Mouse (Mus musculus): ENCODE measurements around the gene P2rx7. TPM values are rescaled to one million over a fixed set of nuclear protein-coding genes. Genes with fewer than 3 reads are reported as not detected.
"Not testable (repeated sequence)": the region's sequence is repeated elsewhere in the genome, so short reads cannot be mapped to it uniquely, and the experiment has no call there.

Gene P2rx7
- total and polyA plus RNA-seq, 2 experiments from 2014 or later, result 3.6 to 7.3 TPM

- DNase-seq (ENCODE audit: low spot score), result no peak
- TF ChIP-seq CTCF (IDR thresholded peaks at IDR 0.05), result no peak
- peaks cover 2% of the 10 kb centered on the region; the same call in 1 of the 2 replicates for H3K4me1 ChIP-seq (ENCODE audit: insufficient read depth, low read length)
- no peak overlapping the region for H3K27ac ChIP-seq (ENCODE audit: low read depth, low read length)
- no peak overlapping the region for H3K4me2 ChIP-seq (ENCODE audit: low read depth, low read length, poor library complexity, severe bottlenecking)
- no peaks in the 10 kb centered on the region for H3K36me3 ChIP-seq (ENCODE audit: insufficient read depth, low read length)
- H3K9me3 ChIP-seq (ENCODE audit: low read length), result no peaks in the 10 kb centered on the region
- no peaks in the 10 kb centered on the region for H3K27me3 ChIP-seq (ENCODE audit: insufficient read depth, low read length)
- H3K4me3 ChIP-seq (ENCODE audit: low read depth, low read length), result no peak overlapping the region
- 99% methylated on average over 4 of the region's 4 CpGs for WGBS
- no peak for ATAC-seq (ENCODE audit: low FRiP score)
- H3K9ac ChIP-seq (replicated peaks; ENCODE audit: low read length, poor library complexity, severe bottlenecking), result no peak overlapping the region
Observed at GRCm38 (mm10) chr5:122639517-122639916, 4.2 kb upstream of the P2rx7 start.

- no peak for DNase-seq (ENCODE audit: low spot score)
- Histone ChIP-seq H3K27ac (ENCODE audit: low read depth, low read length) (no peak overlapping the region), H3K9ac (replicated peaks; ENCODE audit: low read length, poor library complexity, severe bottlenecking) (no peak overlapping the region), H3K27me3 (ENCODE audit: insufficient read depth, low read length) (no peaks in the 10 kb centered on the region), H3K36me3 (ENCODE audit: insufficient read depth, low read length) (no peaks in the 10 kb centered on the region), H3K4me2 (ENCODE audit: low read depth, low read length, poor library complexity, severe bottlenecking) (no peak overlapping the region), H3K9me3 (ENCODE audit: low read length) (no peaks in the 10 kb centered on the region), H3K4me1 (ENCODE audit: insufficient read depth, low read length) (peaks cover 2% of the 10 kb centered on the region; the same call in 1 of the 2 replicates), H3K4me3 (ENCODE audit: low read depth, low read length) (no peak overlapping the region)
- ATAC-seq (ENCODE audit: low FRiP score), result no peak
- peak; percentile 30; the same call in 1 of the 2 replicates for TF ChIP-seq CTCF (IDR thresholded peaks at IDR 0.05)
- 87% methylated on average over 5 of the region's 5 CpGs for WGBS
Observed at GRCm38 (mm10) chr5:122639986-122640385, 3.7 kb upstream of the P2rx7 start.

- H3K27ac ChIP-seq (ENCODE audit: low read depth, low read length), result peak overlapping the region; percentile 57; the same call in 1 of the 2 replicates
- H3K36me3 ChIP-seq (ENCODE audit: insufficient read depth, low read length), result no peaks in the 10 kb centered on the region
- ATAC-seq (ENCODE audit: low FRiP score) (no peak), DNase-seq (ENCODE audit: low spot score) (peak; percentile 17)
- WGBS, result 68% methylated on average over 15 of the region's 15 CpGs
- TF ChIP-seq CTCF (IDR thresholded peaks at IDR 0.05), result no peak
- H3K27me3 ChIP-seq (ENCODE audit: insufficient read depth, low read length), result no peaks in the 10 kb centered on the region
- 0 out of 2 replicates have a peak overlapping the region, but pooled peaks have one; percentile 19 for H3K9ac ChIP-seq (replicated peaks; ENCODE audit: low read length, poor library complexity, severe bottlenecking)
- H3K4me2 ChIP-seq (ENCODE audit: low read depth, low read length, poor library complexity, severe bottlenecking), result peak overlapping the region; percentile 20; the same call in 1 of the 2 replicates
- no peaks in the 10 kb centered on the region; the same call in 1 of the 2 replicates for H3K4me1 ChIP-seq (ENCODE audit: insufficient read depth, low read length)
- no peaks in the 10 kb centered on the region for H3K9me3 ChIP-seq (ENCODE audit: low read length)
- H3K4me3 ChIP-seq (ENCODE audit: low read depth, low read length), result peak overlapping the region; percentile 8; the same call in 1 of the 2 replicates
Observed at GRCm38 (mm10) chr5:122644111-122644607, 448 bp downstream of the P2rx7 start.

- ATAC-seq (ENCODE audit: low FRiP score), result no peak
- no peaks in the 10 kb centered on the region for H3K9me3 ChIP-seq (ENCODE audit: low read length)
- WGBS, result 92% methylated on average over 6 of the region's 6 CpGs
- no peak overlapping the region for H3K4me3 ChIP-seq (ENCODE audit: low read depth, low read length)
- no peaks in the 10 kb centered on the region for H3K27me3 ChIP-seq (ENCODE audit: insufficient read depth, low read length)
- no peaks in the 10 kb centered on the region for H3K36me3 ChIP-seq (ENCODE audit: insufficient read depth, low read length)
- H3K9ac ChIP-seq (replicated peaks; ENCODE audit: low read length, poor library complexity, severe bottlenecking), result no peak overlapping the region
- no peak overlapping the region for H3K27ac ChIP-seq (ENCODE audit: low read depth, low read length)
- no peak for DNase-seq (ENCODE audit: low spot score)
- no peaks in the 10 kb centered on the region; the same call in 1 of the 2 replicates for H3K4me1 ChIP-seq (ENCODE audit: insufficient read depth, low read length)
- no peak for TF ChIP-seq CTCF (IDR thresholded peaks at IDR 0.05)
- no peak overlapping the region for H3K4me2 ChIP-seq (ENCODE audit: low read depth, low read length, poor library complexity, severe bottlenecking)
Observed at GRCm38 (mm10) chr5:122645290-122645689, 1.6 kb downstream of the P2rx7 start.

GRCm38 (mm10) chr5:122646050-122646449 is 2.3 kb downstream of the P2rx7 start:
- no peaks in the 10 kb centered on the region for H3K9me3 ChIP-seq (ENCODE audit: low read length)
- no peak for DNase-seq (ENCODE audit: low spot score)
- no peaks in the 10 kb centered on the region for H3K27me3 ChIP-seq (ENCODE audit: insufficient read depth, low read length)
- TF ChIP-seq CTCF (IDR thresholded peaks at IDR 0.05), result no peak
- no peak for ATAC-seq (ENCODE audit: low FRiP score)
- H3K36me3 ChIP-seq (ENCODE audit: insufficient read depth, low read length), result no peaks in the 10 kb centered on the region
- WGBS, result 87% methylated on average over 11 of the region's 11 CpGs
- H3K27ac ChIP-seq (ENCODE audit: low read depth, low read length), result no peak overlapping the region
- no peak overlapping the region for H3K4me3 ChIP-seq (ENCODE audit: low read depth, low read length)
- H3K9ac ChIP-seq (replicated peaks; ENCODE audit: low read length, poor library complexity, severe bottlenecking), result no peak overlapping the region
- no peaks in the 10 kb centered on the region; the same call in 1 of the 2 replicates for H3K4me1 ChIP-seq (ENCODE audit: insufficient read depth, low read length)
- H3K4me2 ChIP-seq (ENCODE audit: low read depth, low read length, poor library complexity, severe bottlenecking), result no peak overlapping the region

GRCm38 (mm10) chr5:122647256-122647924 is 3.7 kb downstream of the P2rx7 start:
- H3K9ac ChIP-seq (replicated peaks; ENCODE audit: low read length, poor library complexity, severe bottlenecking), result no peak overlapping the region
- H3K4me2 ChIP-seq (ENCODE audit: low read depth, low read length, poor library complexity, severe bottlenecking), result no peak overlapping the region
- no peak overlapping the region for H3K4me3 ChIP-seq (ENCODE audit: low read depth, low read length)
- no peak for ATAC-seq (ENCODE audit: low FRiP score)
- no peak for TF ChIP-seq CTCF (IDR thresholded peaks at IDR 0.05)
- no peaks in the 10 kb centered on the region for H3K27me3 ChIP-seq (ENCODE audit: insufficient read depth, low read length)
- no peak overlapping the region for H3K27ac ChIP-seq (ENCODE audit: low read depth, low read length)
- peak; percentile 16 for DNase-seq (ENCODE audit: low spot score)
- no peaks in the 10 kb centered on the region for H3K36me3 ChIP-seq (ENCODE audit: insufficient read depth, low read length)
- no peaks in the 10 kb centered on the region; the same call in 1 of the 2 replicates for H3K4me1 ChIP-seq (ENCODE audit: insufficient read depth, low read length)
- no peaks in the 10 kb centered on the region for H3K9me3 ChIP-seq (ENCODE audit: low read length)
- WGBS, result 45% methylated on average over 9 of the region's 9 CpGs

- WGBS, result 96% methylated on average over 14 of the region's 14 CpGs
- H3K4me1 ChIP-seq (ENCODE audit: insufficient read depth, low read length), result not testable (repeated sequence)
Observed at GRCm38 (mm10) chr5:122647952-122648374, 4.3 kb downstream of the P2rx7 start.

More at GRCm38 (mm10) chr5:122647952-122648374, 4.3 kb downstream of the P2rx7 start:
- H3K9me3 ChIP-seq (ENCODE audit: low read length); H3K36me3 ChIP-seq (ENCODE audit: insufficient read depth, low read length); H3K27ac ChIP-seq (ENCODE audit: low read depth, low read length); H3K9ac ChIP-seq (replicated peaks; ENCODE audit: low read length, poor library complexity, severe bottlenecking); H3K27me3 ChIP-seq (ENCODE audit: insufficient read depth, low read length); H3K4me2 ChIP-seq (ENCODE audit: low read depth, low read length, poor library complexity, severe bottlenecking); H3K4me3 ChIP-seq (ENCODE audit: low read depth, low read length); ATAC-seq (ENCODE audit: low FRiP score); DNase-seq (ENCODE audit: low spot score): not testable (repeated sequence)

Measured in midbrain, postnatal 0 days (tissue).